Mouse (Mus musculus): Measurements from ENCODE around the gene Ppp4r3a. TPM values are rescaled to one million over a fixed set of nuclear protein-coding genes. Genes with fewer than 3 reads are reported as not detected.
"Not testable (repeated sequence)": the region's sequence is repeated elsewhere in the genome, so short reads cannot be mapped to it uniquely, and the experiment has no call there.

The Ppp4r3a gene
- polyA plus RNA-seq, 2 experiments: 18.3 to 18.8 TPM

GRCm38 (mm10) chr12:101017971-101018371 lies 65.5 kb downstream of the Ppp4r3a start:
- H3K9me3 ChIP-seq (ENCODE audit: control insufficient read depth, low read length): no peaks in the 10 kb centered on the region
- no peak overlapping the region for H3K27ac ChIP-seq
- peak overlapping the region; percentile 25; the same call in 1 of the 2 replicates for H3K9ac ChIP-seq (replicated peaks)
- H3K4me3 ChIP-seq (ENCODE audit: insufficient read depth in 1 of 2, low read depth in 2 of 2, low read length in 2 of 2): no peak overlapping the region
- H3K27me3 ChIP-seq (ENCODE audit: control insufficient read depth, insufficient read depth, low read length): no peaks in the 10 kb centered on the region
- peaks cover 37 to 55% of the 10 kb centered on the region in 2 experiments for H3K4me1 ChIP-seq (replicated peaks; ENCODE audit: control insufficient read depth in 2 of 2, insufficient read depth in 2 of 2, low read length in 1 of 2)
- peaks cover 12% of the 10 kb centered on the region for H3K36me3 ChIP-seq (replicated peaks; ENCODE audit: control insufficient read depth, insufficient read depth, low read depth)
- no peak for DNase-seq (ENCODE audit: low read depth in 3 of 3, low spot score in 3 of 3)
- 5% methylated on average over 6 of the region's 6 CpGs for WGBS (ENCODE audit: insufficient replicate concordance)
- peak; percentile 27; the same call in 1 of the 2 replicates for ATAC-seq (ENCODE audit: insufficient read depth)
- TF ChIP-seq CTCF (IDR thresholded peaks at IDR 0.05; ENCODE audit: low read depth) (0 out of 2 replicates have a peak, but pooled peaks have one; percentile 11), EP300 (IDR thresholded peaks at IDR 0.05; ENCODE audit: low read depth) (no peak)
- H3K4me2 ChIP-seq (ENCODE audit: low read depth): peak overlapping the region; percentile 44

GRCm38 (mm10) chr12:101016412-101016928 lies 67.0 kb downstream of the Ppp4r3a start:
- TF ChIP-seq CTCF (IDR thresholded peaks at IDR 0.05; ENCODE audit: low read depth): no peak
- TF ChIP-seq EP300 (IDR thresholded peaks at IDR 0.05; ENCODE audit: low read depth): no peak
- Histone ChIP-seq H3K9me3 (ENCODE audit: control insufficient read depth, low read length) (no peaks in the 10 kb centered on the region), H3K27ac (no peak overlapping the region), H3K4me2 (ENCODE audit: low read depth) (0 out of 2 replicates have a peak overlapping the region, but pooled peaks have one; percentile 11), H3K36me3 (replicated peaks; ENCODE audit: control insufficient read depth, insufficient read depth, low read depth) (peaks cover 6% of the 10 kb centered on the region; the same call in 1 of the 2 replicates), H3K27me3 (ENCODE audit: control insufficient read depth, insufficient read depth, low read length) (no peaks in the 10 kb centered on the region), H3K9ac (replicated peaks) (no peak overlapping the region), H3K4me3 (ENCODE audit: insufficient read depth in 1 of 2, low read depth in 2 of 2, low read length in 2 of 2) (no peak overlapping the region), H3K4me1 (replicated peaks; ENCODE audit: control insufficient read depth in 2 of 2, insufficient read depth in 2 of 2, low read length in 1 of 2) (peaks cover 46 to 67% of the 10 kb centered on the region in 2 experiments)
- WGBS (ENCODE audit: insufficient replicate concordance): 52% methylated on average over 5 of the region's 5 CpGs
- DNase-seq (ENCODE audit: low read depth in 3 of 3, low spot score in 3 of 3) (no peak), ATAC-seq (ENCODE audit: insufficient read depth) (no peak)

GRCm38 (mm10) chr12:101015926-101016325 lies 67.6 kb downstream of the Ppp4r3a start:
- Histone ChIP-seq H3K4me3 (ENCODE audit: insufficient read depth in 1 of 2, low read depth in 2 of 2, low read length in 2 of 2) (no peak overlapping the region), H3K9me3 (ENCODE audit: control insufficient read depth, low read length) (no peaks in the 10 kb centered on the region), H3K36me3 (replicated peaks; ENCODE audit: control insufficient read depth, insufficient read depth, low read depth) (peaks cover 3% of the 10 kb centered on the region; the same call in 1 of the 2 replicates), H3K27ac (peak overlapping the region; percentile 63; the same call in 1 of the 2 replicates), H3K4me1 (replicated peaks; ENCODE audit: control insufficient read depth in 2 of 2, insufficient read depth in 2 of 2, low read length in 1 of 2) (peaks cover 48 to 70% of the 10 kb centered on the region in 2 experiments), H3K4me2 (ENCODE audit: low read depth) (peak overlapping the region; percentile 48), H3K27me3 (ENCODE audit: control insufficient read depth, insufficient read depth, low read length) (no peaks in the 10 kb centered on the region), H3K9ac (replicated peaks) (0 out of 2 replicates have a peak overlapping the region, but pooled peaks have one; percentile 5)
- 46% methylated on average over 4 of the region's 4 CpGs for WGBS (ENCODE audit: insufficient replicate concordance)
- no peak for DNase-seq (ENCODE audit: low read depth in 3 of 3, low spot score in 3 of 3)
- ATAC-seq (ENCODE audit: insufficient read depth): no peak
- TF ChIP-seq EP300 (IDR thresholded peaks at IDR 0.05; ENCODE audit: low read depth): no peak
- no peak for TF ChIP-seq CTCF (IDR thresholded peaks at IDR 0.05; ENCODE audit: low read depth)

GRCm38 (mm10) chr12:101015165-101015560 lies 68.3 kb downstream of the Ppp4r3a start:
- peak overlapping the region; percentile 48 for H3K4me2 ChIP-seq (ENCODE audit: low read depth)
- H3K27me3 ChIP-seq (ENCODE audit: control insufficient read depth, insufficient read depth, low read length): no peaks in the 10 kb centered on the region
- DNase-seq (ENCODE audit: low read depth in 3 of 3, low spot score in 3 of 3) (no peak), ATAC-seq (ENCODE audit: insufficient read depth) (peak; percentile 62)
- no peak for TF ChIP-seq EP300 (IDR thresholded peaks at IDR 0.05; ENCODE audit: low read depth)
- no peak for TF ChIP-seq CTCF (IDR thresholded peaks at IDR 0.05; ENCODE audit: low read depth)
- H3K36me3 ChIP-seq (replicated peaks; ENCODE audit: control insufficient read depth, insufficient read depth, low read depth): no peaks in the 10 kb centered on the region
- H3K4me1 ChIP-seq (replicated peaks; ENCODE audit: control insufficient read depth in 2 of 2, insufficient read depth in 2 of 2, low read length in 1 of 2): peaks cover 56 to 78% of the 10 kb centered on the region in 2 experiments
- H3K9ac ChIP-seq (replicated peaks): peak overlapping the region; percentile 47
- H3K27ac ChIP-seq: peak overlapping the region; percentile 63
- H3K4me3 ChIP-seq (ENCODE audit: insufficient read depth in 1 of 2, low read depth in 2 of 2, low read length in 2 of 2): no peak overlapping the region
- H3K9me3 ChIP-seq (ENCODE audit: control insufficient read depth, low read length): no peaks in the 10 kb centered on the region
- 24% methylated on average over 11 of the region's 11 CpGs for WGBS (ENCODE audit: insufficient replicate concordance)

GRCm38 (mm10) chr12:101014549-101015164 lies 68.8 kb downstream of the Ppp4r3a start:
- Histone ChIP-seq H3K27me3 (ENCODE audit: control insufficient read depth, insufficient read depth, low read length) (no peaks in the 10 kb centered on the region), H3K36me3 (replicated peaks; ENCODE audit: control insufficient read depth, insufficient read depth, low read depth) (no peaks in the 10 kb centered on the region), H3K9ac (replicated peaks) (no peak overlapping the region; the same call in 1 of the 2 replicates), H3K27ac (no peak overlapping the region; the same call in 1 of the 2 replicates), H3K9me3 (ENCODE audit: control insufficient read depth, low read length) (no peaks in the 10 kb centered on the region), H3K4me2 (ENCODE audit: low read depth) (peak overlapping the region; percentile 48), H3K4me1 (replicated peaks; ENCODE audit: control insufficient read depth in 2 of 2, insufficient read depth in 2 of 2, low read length in 1 of 2) (peaks cover 61 to 83% of the 10 kb centered on the region in 2 experiments), H3K4me3 (ENCODE audit: insufficient read depth in 1 of 2, low read depth in 2 of 2, low read length in 2 of 2) (no peak overlapping the region)
- DNase-seq (ENCODE audit: low read depth in 3 of 3, low spot score in 3 of 3): no peak
- WGBS (ENCODE audit: insufficient replicate concordance): 46% methylated on average over 10 of the region's 10 CpGs
- no peak for ATAC-seq (ENCODE audit: insufficient read depth)
- TF ChIP-seq CTCF (IDR thresholded peaks at IDR 0.05; ENCODE audit: low read depth) (no peak), EP300 (IDR thresholded peaks at IDR 0.05; ENCODE audit: low read depth) (no peak)

- not testable (repeated sequence) for H3K27ac ChIP-seq; ATAC-seq (ENCODE audit: insufficient read depth); H3K36me3 ChIP-seq (replicated peaks; ENCODE audit: control insufficient read depth, insufficient read depth, low read depth); H3K9me3 ChIP-seq (ENCODE audit: control insufficient read depth, low read length); H3K4me3 ChIP-seq (ENCODE audit: insufficient read depth in 1 of 2, low read depth in 2 of 2, low read length in 2 of 2); H3K4me2 ChIP-seq (ENCODE audit: low read depth); DNase-seq (ENCODE audit: low read depth in 3 of 3, low spot score in 3 of 3); H3K9ac ChIP-seq (replicated peaks); H3K27me3 ChIP-seq (ENCODE audit: control insufficient read depth, insufficient read depth, low read length)
- WGBS (ENCODE audit: insufficient replicate concordance): 87% methylated on average over 9 of the region's 9 CpGs
- peaks cover 63 to 84% of the 10 kb centered on the region in 2 experiments for H3K4me1 ChIP-seq (replicated peaks; ENCODE audit: control insufficient read depth in 2 of 2, insufficient read depth in 2 of 2, low read length in 1 of 2)
These were observed 69.8 kb downstream of the Ppp4r3a start for GRCm38 (mm10) chr12:101013668-101014067.
